Mouse (Mus musculus): Measurements from ENCODE around the gene Zfp827.

The Zfp827 gene

GRCm38 (mm10) chr8:79165276-79165675 is 137.0 kb downstream of the Zfp827 start:
- POLR2A ChIA-PET: interaction anchor here in 1 of 4 experiments (1.7 kb wide), 1 partner anchor 12 kb away, joined by 3 read pairs; no protein-coding TSS in a partner anchor

GRCm38 (mm10) chr8:79173606-79174005 is 145.4 kb downstream of the Zfp827 start:
- ChIA-PET POLR2A (interaction anchor here in 3 of 4 experiments (0.6 to 1.6 kb wide), 3 partner anchors 12 to 143 kb away, joined by 4 read pairs; no protein-coding TSS in a partner anchor), CTCF (interaction anchor here in 1 of 4 experiments (0.5 kb wide), 1 partner anchor 421 kb away, joined by 3 read pairs; no protein-coding TSS in a partner anchor)

More at GRCm38 (mm10) chr8:79165276-79165675, 137.0 kb downstream of the Zfp827 start:
- CTCF ChIA-PET: interaction anchor here in 1 of 4 experiments (0.6 kb wide), 1 partner anchor 233 kb away, joined by 7 read pairs; no protein-coding TSS in a partner anchor

GRCm38 (mm10) chr8:79175991-79176390 is 147.8 kb downstream of the Zfp827 start:
- ChIA-PET CTCF (interaction anchor here in 1 of 4 experiments (0.9 kb wide), 1 partner anchor 469 kb away, joined by 3 read pairs; no protein-coding TSS in a partner anchor), POLR2A (interaction anchor here in 2 of 4 experiments (0.6 to 1.7 kb wide), 5 partner anchors 14 to 145 kb away, joined by 3 to 5 read pairs (median 4); no protein-coding TSS in a partner anchor)

GRCm38 (mm10) chr8:79179678-79180077 is 151.4 kb downstream of the Zfp827 start:
- ChIA-PET POLR2A (interaction anchor here in 2 of 4 experiments (0.6 to 1.3 kb wide), 2 partner anchors 10 to 33 kb away, joined by 5 to 6 read pairs; no protein-coding TSS in a partner anchor), CTCF (no interaction called here)

- POLR2A ChIA-PET: interaction anchor here in 2 of 4 experiments (0.5 to 1.9 kb wide), 4 partner anchors 11 to 106 kb away, joined by 3 to 4 read pairs (median 4); no protein-coding TSS in a partner anchor
- CTCF ChIA-PET: no interaction called here
Measured at GRCm38 (mm10) chr8:79185488-79185887, 157.3 kb downstream of the Zfp827 start.

GRCm38 (mm10) chr8:79190071-79190470 is 161.8 kb downstream of the Zfp827 start:
- ChIA-PET POLR2A (interaction anchor here in 3 of 4 experiments (0.7 to 1.4 kb wide), 5 partner anchors 11 to 110 kb away, joined by 3 to 5 read pairs (median 4); no protein-coding TSS in a partner anchor), CTCF (interaction anchor here in 2 of 4 experiments (0.5 to 0.6 kb wide), 2 partner anchors 42 to 265 kb away, joined by 3 read pairs; no protein-coding TSS in a partner anchor)

GRCm38 (mm10) chr8:79196481-79196880 is 168.2 kb downstream of the Zfp827 start:
- ChIA-PET CTCF (interaction anchor here in 1 of 4 experiments (0.5 kb wide), 1 partner anchor 170 kb away, joined by 4 read pairs; no protein-coding TSS in a partner anchor), POLR2A (interaction anchor here in 1 of 4 experiments (1.4 kb wide), 1 partner anchor 12 kb away, joined by 3 read pairs; no protein-coding TSS in a partner anchor)

- ChIA-PET CTCF (no interaction called here), POLR2A (no interaction called here)
Measured at GRCm38 (mm10) chr8:79198675-79199074, 170.4 kb downstream of the Zfp827 start.

- CTCF ChIA-PET: no interaction called here
- POLR2A ChIA-PET: no interaction called here
Measured at GRCm38 (mm10) chr8:79201446-79202147, 173.4 kb downstream of the Zfp827 start.

- ChIA-PET POLR2A (no interaction called here), CTCF (no interaction called here)
Measured at GRCm38 (mm10) chr8:79206895-79207294, 178.7 kb downstream of the Zfp827 start.

- CTCF ChIA-PET: no interaction called here
- POLR2A ChIA-PET: no interaction called here
Measured at GRCm38 (mm10) chr8:79208181-79208580, 179.9 kb downstream of the Zfp827 start.

GRCm38 (mm10) chr8:79208691-79209640 is 180.7 kb downstream of the Zfp827 start:
- CTCF ChIA-PET: interaction anchor here in 1 of 4 experiments (0.7 kb wide), 1 partner anchor 322 kb away, joined by 3 read pairs; no protein-coding TSS in a partner anchor
- POLR2A ChIA-PET: no interaction called here

- CTCF ChIA-PET: interaction anchor here in 1 of 4 experiments (0.7 kb wide), 1 partner anchor 321 kb away, joined by 3 read pairs; no protein-coding TSS in a partner anchor
- POLR2A ChIA-PET: interaction anchor here in 1 of 4 experiments (0.6 to 1.4 kb wide), 2 partner anchors 12 to 178 kb away, joined by 3 to 4 read pairs; no protein-coding TSS in a partner anchor
Measured at GRCm38 (mm10) chr8:79209641-79210358, 181.6 kb downstream of the Zfp827 start.

- ChIA-PET POLR2A (interaction anchor here in 1 of 4 experiments (0.6 kb wide), 1 partner anchor 196 kb away, joined by 4 read pairs; no protein-coding TSS in a partner anchor), CTCF (no interaction called here)
Measured at GRCm38 (mm10) chr8:79211630-79212029, 183.4 kb downstream of the Zfp827 start.

- ChIA-PET CTCF (no interaction called here), POLR2A (interaction anchor here in 2 of 4 experiments (0.8 to 1.0 kb wide), 2 partner anchors 12 to 18 kb away, joined by 3 read pairs; no protein-coding TSS in a partner anchor)
Measured at GRCm38 (mm10) chr8:79222106-79222751, 194.0 kb downstream of the Zfp827 start.

- ChIA-PET CTCF (no interaction called here), POLR2A (no interaction called here)
Measured at GRCm38 (mm10) chr8:79222752-79223141, 194.5 kb downstream of the Zfp827 start.

- POLR2A ChIA-PET: no interaction called here
- CTCF ChIA-PET: no interaction called here
Measured at GRCm38 (mm10) chr8:79224363-79224762, 196.1 kb downstream of the Zfp827 start.

GRCm38 (mm10) chr8:79225586-79225985 is 197.3 kb downstream of the Zfp827 start:
- ChIA-PET CTCF (no interaction called here), POLR2A (no interaction called here)
